Mouse (Mus musculus) CH12.LX (cell line): ENCODE data around the gene Afp.

Source experiments
- CHD1 ChIP-seq: IDR thresholded peaks from 2 replicates; pipeline ENCODE4 v1.6.1; 2012; ENCODE audit warnings: low read depth, low read length, improper control_type of control experiment, inconsistent platforms
- CTCF ChIP-seq, 2 experiments: IDR thresholded peaks in 1 of 2; conservative IDR thresholded peaks in 1 of 2; 2 replicates each; pipeline ENCODE4 v1.5.1; 2011 to 2012; ENCODE audit warnings: low read depth in 2 of 2, low read length in 2 of 2, improper control_type of control experiment in 1 of 2, inconsistent platforms in 1 of 2, mild to moderate bottlenecking in 1 of 2, moderate library complexity in 1 of 2
- E2F4 ChIP-seq: IDR thresholded peaks from 2 replicates; pipeline ENCODE4 v1.6.1; 2011; ENCODE audit warnings: low read depth, low read length, improper control_type of control experiment; ENCODE audit not compliant: insufficient replicate concordance
- JUND ChIP-seq: conservative IDR thresholded peaks from 2 replicates; pipeline ENCODE4 v1.6.1; 2011; ENCODE audit warnings: low read depth, low read length, improper control_type of control experiment
- KAT2A ChIP-seq: IDR thresholded peaks from 2 replicates; pipeline ENCODE4 v1.6.1; 2012; ENCODE audit warnings: low read length, improper control_type of control experiment, inconsistent platforms; ENCODE audit not compliant: insufficient replicate concordance
- POLR2A ChIP-seq: IDR thresholded peaks from 2 replicates; pipeline ENCODE4 v1.6.1; 2011; ENCODE audit warnings: low read depth, mild to moderate bottlenecking, improper control_type of control experiment, low read length
- POLR2AphosphoS2 ChIP-seq: IDR thresholded peaks from 2 replicates; pipeline ENCODE4 v1.6.1; 2011; ENCODE audit warnings: low read depth, low read length, improper control_type of control experiment
- RAD21 ChIP-seq: IDR thresholded peaks from 2 replicates; pipeline ENCODE4 v1.6.1; 2011; ENCODE audit warnings: low read depth, mild to moderate bottlenecking, low read length, improper control_type of control experiment, moderate library complexity

DNA sequence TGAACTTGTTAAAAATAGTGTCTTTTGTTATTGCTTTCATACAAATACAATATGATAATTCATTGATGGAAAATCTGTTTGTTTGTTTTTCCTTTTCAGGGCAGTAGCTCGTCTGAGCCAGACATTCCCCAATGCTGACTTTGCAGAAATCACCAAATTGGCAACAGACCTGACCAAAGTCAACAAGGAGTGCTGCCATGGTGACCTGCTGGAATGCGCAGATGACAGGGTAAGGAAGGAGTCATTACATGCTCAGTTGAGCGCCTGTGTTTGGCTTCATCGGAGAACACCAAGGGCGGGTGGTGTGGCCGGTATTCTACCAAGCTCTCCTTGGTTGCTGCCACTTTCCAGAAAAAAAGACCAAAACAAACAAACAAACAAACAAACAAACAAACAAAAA is 23.3 kb upstream of the Afp start:
- TF ChIP-seq JUND (no peak), POLR2A (no peak), RAD21 (no peak), E2F4 (no peak), POLR2AphosphoS2 (no peak), CTCF (conservative IDR thresholded peaks at IDR 0.05 in 1 of 2, IDR thresholded peaks at IDR 0.05 in 1 of 2; ENCODE audit: low read depth in 2 of 2, low read length in 2 of 2) (no peak), KAT2A (no peak), CHD1 (no peak)
